Mouse (Mus musculus) gastrocnemius, postnatal 14 days (tissue): ENCODE measurements around the gene BC017158. TPM values are rescaled to one million over a fixed set of nuclear protein-coding genes. Genes with fewer than 3 reads are reported as not detected.
"Not testable (repeated sequence)": the region's sequence is repeated elsewhere in the genome, so short reads cannot be mapped to it uniquely, and the experiment has no call there.

Experiments used
- DNase-seq: peaks from one replicate; pipeline ENCODE4 v3.0.0; 2021; ENCODE audit warnings: mixed read lengths
- intact Hi-C: fragments of 180-260 bp; cut with DNase I; formaldehyde crosslinking; loops from one replicate; pipeline ENCODE4 v1.15.1; 2025; ENCODE audit warnings: low total_unique reads
- long read RNA-seq, 2 experiments: library from polyadenylated mRNA; stranded (forward); transcript quantifications; one replicate each; pipeline ENCODE4 v2.0.0; 2021
- total RNA-seq, 2 experiments: library from RNA; stranded (reverse); gene quantifications; 2 replicates each; pipeline ENCODE4 v1.2.3; 2021

BC017158 gene
- total RNA-seq, result 1 to 10 TPM; 4.7 to 5.6 TPM
- long read RNA-seq, experiment 1, transcript BC017158-201 (13 exons, 2,627 nt), result major isoform, 5 of 9 reads
- long read RNA-seq, experiment 1, partial matches to known transcripts, result 1 of 9 reads
- long read RNA-seq, experiment 1, other reads (novel, unspliced or antisense), result 3 of 9 reads
- long read RNA-seq, experiment 2, partial matches to known transcripts, result 1 of 5 reads
- long read RNA-seq, experiment 2, other reads (novel, unspliced or antisense), result 2 of 5 reads

GRCm38 (mm10) chr7:128297617-128298480, at the start of gene BC017158:
BC017158 (minus strand) TSS chr7:128298170.
- intact Hi-C loops, result loop anchor here (5.0 kb wide), 1 partner anchor 61 kb away; the partner anchor contains the start of genes 9130023H24Rik and Armc5
- DNase-seq, result peak; percentile 66

DNA sequence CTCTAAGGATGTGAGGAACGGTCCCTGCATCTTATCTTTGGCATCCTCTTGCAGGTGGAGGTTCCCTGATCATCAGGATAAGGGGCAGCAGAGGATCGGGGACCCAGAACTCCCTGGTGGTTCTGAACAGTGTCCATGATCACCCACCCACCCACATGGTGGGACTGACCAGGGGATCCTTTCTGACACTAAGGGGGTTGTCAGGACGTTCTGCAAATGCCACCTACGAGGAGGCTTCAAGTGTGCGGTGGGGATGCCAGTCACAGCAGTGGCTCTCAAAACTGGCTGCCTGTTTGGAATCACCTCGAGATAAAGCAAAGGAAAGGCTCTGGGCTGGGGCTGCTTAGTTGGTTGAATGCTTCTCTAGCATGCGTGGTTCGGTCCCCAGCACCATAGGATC, 49.0 kb upstream of the BC017158 start:
- peak; percentile 1 for DNase-seq
- intact Hi-C loops, result loop anchor here (5.0 kb wide), 1 partner anchor 45 kb away; no protein-coding TSS in a partner anchor

DNA sequence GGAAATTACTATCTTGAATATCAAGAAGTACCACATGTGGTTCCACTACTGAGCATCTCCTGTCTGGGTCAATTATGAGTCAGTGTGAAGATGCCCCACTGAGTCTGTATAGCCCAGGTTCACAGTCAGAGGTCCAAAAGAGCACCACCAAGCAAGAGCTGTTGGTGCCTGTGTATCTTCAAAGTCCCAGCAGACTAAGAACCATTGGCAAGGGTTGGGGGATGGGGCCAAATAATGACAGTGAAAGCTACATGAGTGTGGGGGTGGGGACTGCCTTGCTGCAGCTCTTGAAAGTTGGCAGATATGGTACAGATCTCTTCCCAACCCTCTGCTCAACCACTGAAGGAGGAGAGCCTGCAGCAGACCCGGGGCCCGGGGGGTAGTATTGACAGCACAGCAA, 48.6 kb upstream of the BC017158 start:
- intact Hi-C loops, result loop anchor here (5.0 kb wide), 1 partner anchor 44 kb away; no protein-coding TSS in a partner anchor
- peak; percentile 0 for DNase-seq

- intact Hi-C loops, result loop anchor here (2.0 to 5.0 kb wide), 2 partner anchors 43 to 99 kb away; partner anchors contain the start of gene Tgfb1i1
- DNase-seq, result peak; percentile 1
These were observed 47.7 kb upstream of the BC017158 start for GRCm38 (mm10) chr7:128345691-128346090.

GRCm38 (mm10) chr7:128344928-128345653, 47.1 kb upstream of the BC017158 start:
- peak; percentile 72 for DNase-seq
- intact Hi-C loops, result loop anchor here (2.0 to 5.0 kb wide), 2 partner anchors 43 to 98 kb away; partner anchors contain the start of gene Tgfb1i1

GRCm38 (mm10) chr7:128344488-128344887, 46.5 kb upstream of the BC017158 start:
- intact Hi-C loops, result loop anchor here (2.0 kb wide), 1 partner anchor 98 kb away; the partner anchor contains the start of gene Tgfb1i1
- DNase-seq, result no peak

GRCm38 (mm10) chr7:128342691-128343090, 44.7 kb upstream of the BC017158 start:
- DNase-seq, intact Hi-C loops: not testable (repeated sequence)

DNA sequence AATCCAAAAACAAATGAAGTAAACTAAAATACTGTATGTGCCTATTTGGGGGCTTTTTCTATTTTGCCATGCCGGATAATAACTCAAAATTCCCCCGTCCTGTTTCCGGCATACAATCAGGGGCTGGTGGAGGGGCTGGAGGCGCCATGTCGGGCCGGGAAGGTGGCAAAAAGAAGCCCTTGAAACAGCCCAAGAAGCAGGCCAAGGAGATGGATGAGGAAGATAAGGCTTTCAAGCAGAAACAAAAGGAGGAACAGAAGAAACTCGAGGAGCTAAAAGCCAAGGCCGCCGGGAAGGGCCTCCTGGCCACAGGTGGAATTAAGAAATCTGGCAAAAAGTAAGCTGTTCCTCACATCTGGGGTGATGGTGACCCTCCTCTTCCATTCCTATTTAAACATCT, 42.4 kb upstream of the BC017158 start:
- DNase-seq, intact Hi-C loops: not testable (repeated sequence)

DNA sequence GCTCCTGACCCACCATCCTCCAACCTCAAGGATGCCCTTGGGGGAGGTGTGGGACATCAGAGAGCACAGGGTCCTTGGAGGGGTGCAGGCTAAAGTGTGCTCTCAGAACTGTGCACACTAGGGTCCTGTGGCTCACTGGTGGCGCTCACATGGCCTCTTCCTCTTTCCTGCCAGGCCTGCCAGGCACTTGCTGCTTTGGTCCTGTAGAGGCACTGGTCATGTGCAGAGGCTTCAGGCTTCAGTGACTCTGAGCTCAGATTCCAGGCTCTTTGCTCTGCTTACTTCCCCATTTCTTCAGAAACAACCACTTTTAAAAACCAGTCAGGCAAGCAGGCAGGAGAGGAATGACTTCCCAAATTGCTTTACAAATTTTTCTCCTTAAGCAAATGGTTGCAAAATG, 34.9 kb upstream of the BC017158 start:
- DNase-seq, result no peak
- intact Hi-C loops, result no loop called here

- no peak for DNase-seq
- intact Hi-C loops, result no loop called here
These were observed 33.0 kb upstream of the BC017158 start for GRCm38 (mm10) chr7:128330981-128331380.

GRCm38 (mm10) chr7:128324977-128325376, 27.0 kb upstream of the BC017158 start:
- no peak for DNase-seq
- intact Hi-C loops, result no loop called here

- intact Hi-C loops, result no loop called here
- no peak for DNase-seq
These were observed 23.3 kb upstream of the BC017158 start for GRCm38 (mm10) chr7:128321260-128321659.

DNA sequence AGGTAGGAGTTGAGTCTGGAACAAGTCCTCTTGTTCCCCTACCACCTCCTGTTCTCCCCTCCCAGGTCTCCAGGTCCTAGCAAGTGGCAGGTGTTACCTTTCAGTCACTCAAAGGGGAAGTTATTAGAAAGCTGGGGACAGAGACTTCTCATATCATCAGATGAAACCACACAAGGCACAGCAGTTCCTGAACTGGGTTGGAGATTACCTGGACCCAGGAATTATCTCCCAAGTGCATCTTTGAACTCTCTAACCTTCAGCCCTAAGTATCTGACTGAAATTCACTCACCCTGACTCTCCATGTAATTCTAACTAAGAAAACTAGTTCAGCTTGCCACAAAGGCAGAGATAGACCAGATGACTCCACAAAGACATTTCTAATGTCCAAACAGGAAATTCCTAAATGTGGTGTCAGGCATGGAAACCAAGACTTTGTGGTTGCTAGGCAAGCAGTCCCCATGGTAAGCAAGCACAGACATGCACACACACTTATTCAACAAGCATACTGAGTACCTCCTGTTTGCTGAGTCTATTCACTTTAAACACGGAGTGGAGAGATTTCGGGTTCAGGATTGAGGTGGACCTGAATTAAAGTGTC, 22.3 kb upstream of the BC017158 start:
- DNase-seq, result no peak
- intact Hi-C loops, result no loop called here

DNA sequence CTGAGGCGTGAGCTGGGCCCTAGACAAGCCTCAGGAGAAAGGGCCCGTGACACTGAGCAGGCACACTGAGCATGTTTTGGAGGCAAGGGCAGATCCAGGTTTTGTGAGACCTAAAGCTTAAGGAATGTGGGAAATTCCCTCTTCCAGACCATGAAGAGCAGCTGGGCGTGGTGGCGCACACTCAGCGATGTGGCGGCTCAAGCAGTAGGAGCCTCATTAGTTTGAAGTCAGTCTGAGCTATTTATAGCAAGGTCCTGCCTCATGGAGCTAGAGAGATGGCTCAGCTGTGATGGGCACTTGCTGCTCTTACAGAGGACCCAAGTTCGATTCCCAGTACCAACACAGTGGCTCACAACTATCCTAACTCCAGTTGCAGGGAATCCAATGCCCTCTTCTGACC, 21.2 kb upstream of the BC017158 start:
- no peak for DNase-seq
- intact Hi-C loops, result no loop called here

DNA sequence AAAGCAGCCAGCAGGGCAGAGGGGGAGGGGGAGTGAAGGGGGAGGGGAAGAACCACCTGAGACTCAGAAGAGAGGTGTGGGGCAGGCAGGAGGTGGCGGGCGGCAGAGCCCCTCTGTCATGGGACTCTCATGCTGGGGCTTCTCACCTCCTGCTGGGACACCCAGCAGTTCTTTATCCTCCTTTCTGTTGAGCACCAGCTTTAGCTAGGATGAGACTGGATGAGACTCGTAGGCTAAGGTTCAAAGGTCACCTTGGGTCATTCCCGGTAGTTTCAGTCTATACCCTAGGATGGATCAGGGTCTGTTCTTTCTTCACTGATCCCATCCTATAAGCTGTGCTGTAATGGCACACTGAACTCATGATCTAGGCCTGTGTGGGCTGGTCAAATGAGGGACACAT, 19.0 kb upstream of the BC017158 start:
- intact Hi-C loops, result no loop called here
- no peak for DNase-seq

GRCm38 (mm10) chr7:128314491-128314890, 16.5 kb upstream of the BC017158 start:
- intact Hi-C loops, result no loop called here
- no peak for DNase-seq

DNA sequence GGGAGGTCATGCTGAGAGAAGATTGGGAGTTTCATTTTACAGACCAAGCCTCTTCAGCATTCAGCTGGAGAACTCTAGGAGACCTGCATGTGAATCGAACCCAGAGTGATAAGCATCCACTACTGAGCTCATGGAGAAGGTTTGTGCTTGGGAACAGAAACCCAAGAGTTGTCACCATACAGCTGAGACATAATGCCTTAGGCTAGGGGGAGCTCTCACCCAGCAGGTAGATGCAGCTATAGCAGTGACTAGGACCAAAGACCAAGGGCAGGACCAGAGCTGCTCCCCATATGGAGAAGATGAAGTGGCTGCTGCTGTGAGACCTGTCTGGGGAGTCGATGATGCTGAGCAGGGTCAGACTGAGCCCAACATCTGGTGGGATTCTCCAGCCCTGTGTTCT, 15.6 kb upstream of the BC017158 start:
- intact Hi-C loops, result no loop called here
- DNase-seq, result no peak

- intact Hi-C loops, result no loop called here
- DNase-seq, result no peak
These were observed 14.5 kb upstream of the BC017158 start for GRCm38 (mm10) chr7:128312375-128313059.

GRCm38 (mm10) chr7:128311811-128312210, 13.8 kb upstream of the BC017158 start:
- intact Hi-C loops, result no loop called here
- DNase-seq, result no peak
